Mouse (Mus musculus) left cerebral cortex, postnatal 36 days (tissue): ENCODE data around the gene Klf16. TPM values are rescaled to one million over a fixed set of nuclear protein-coding genes. Genes with fewer than 3 reads are reported as not detected.

Experiments
- DNase-seq, 2 experiments: peaks; one replicate each; pipeline ENCODE4 v3.0.0; 2021 to 2022; ENCODE audit warnings: low spot score in 2 of 2, mixed read lengths in 1 of 2
- intact Hi-C: fragments of 180-260 bp; cut with DNase I; formaldehyde crosslinking; loops from one replicate; pipeline ENCODE4 v1.15.1; 2025
- total RNA-seq, 2 experiments: library from RNA; stranded (reverse); gene quantifications; 2 replicates each; pipeline ENCODE4 v1.2.3; 2021

The Klf16 gene
- total RNA-seq, 2 experiments from 2014 or later: 51.6 to 54.2 TPM

- intact Hi-C loops: no loop called here
- peak in 1 of 2 experiments; percentile 34 for DNase-seq
Measured at GRCm38 (mm10) chr10:80578911-80579310, 1.8 kb upstream of the Klf16 start.

- DNase-seq: peak; percentile 60 to 67
- intact Hi-C loops: no loop called here
Measured at GRCm38 (mm10) chr10:80578131-80578750, 1.1 kb upstream of the Klf16 start.

GRCm38 (mm10) chr10:80576351-80577194 lies 548 bp downstream of the Klf16 start:
- peak in 1 of 2 experiments; percentile 67 for DNase-seq
- intact Hi-C loops: loop anchor here (1.0 to 2.0 kb wide), 3 partner anchors 10 to 46 kb away; partner anchors contain the start of gene Csnk1g2

GRCm38 (mm10) chr10:80575925-80576324 lies 1.2 kb downstream of the Klf16 start:
- intact Hi-C loops: loop anchor here (2.0 kb wide), 1 partner anchor 47 kb away; the partner anchor contains the start of gene Csnk1g2
- DNase-seq: no peak

- no peak for DNase-seq
- intact Hi-C loops: no loop called here
Measured at GRCm38 (mm10) chr10:80574896-80575295, 2.2 kb downstream of the Klf16 start.

- intact Hi-C loops: no loop called here
- DNase-seq: peak; percentile 63 to 67
Measured at GRCm38 (mm10) chr10:80573944-80574343, 3.2 kb downstream of the Klf16 start.

GRCm38 (mm10) chr10:80572477-80572876 lies 4.6 kb downstream of the Klf16 start:
- intact Hi-C loops: no loop called here
- no peak for DNase-seq

- peak in 1 of 2 experiments; percentile 49 for DNase-seq
- intact Hi-C loops: no loop called here
Measured at GRCm38 (mm10) chr10:80570871-80571836, 6.0 kb downstream of the Klf16 start.

- DNase-seq: no peak
- intact Hi-C loops: no loop called here
Measured at GRCm38 (mm10) chr10:80570419-80570818, 6.7 kb downstream of the Klf16 start.

GRCm38 (mm10) chr10:80569664-80570066 lies 7.5 kb downstream of the Klf16 start:
- DNase-seq: no peak
- intact Hi-C loops: loop anchor here (5.0 kb wide), 1 partner anchor 118 kb away; no protein-coding TSS in a partner anchor

GRCm38 (mm10) chr10:80568876-80569275 lies 8.2 kb downstream of the Klf16 start:
- intact Hi-C loops: loop anchor here (5.0 kb wide), 1 partner anchor 118 kb away; no protein-coding TSS in a partner anchor
- no peak for DNase-seq

GRCm38 (mm10) chr10:80566375-80567092 lies 10.6 kb downstream of the Klf16 start:
- intact Hi-C loops: loop anchor here (1.0 to 5.0 kb wide), 2 partner anchors 11 to 121 kb away; partner anchors contain the start of gene Klf16
- DNase-seq: peak; percentile 85

GRCm38 (mm10) chr10:80561116-80561944 lies 15.8 kb downstream of the Klf16 start, which contains the start of gene Rexo1:
Gene Rexo1 (minus strand): TSS chr10:80561560.
- DNase-seq: peak; percentile 93 to 95
- intact Hi-C loops: loop anchor here (1.0 kb wide), 1 partner anchor 115 kb away; no protein-coding TSS in a partner anchor

GRCm38 (mm10) chr10:80560621-80561020 lies 16.5 kb downstream of the Klf16 start:
- no peak for DNase-seq
- intact Hi-C loops: loop anchor here (1.0 kb wide), 1 partner anchor 114 kb away; no protein-coding TSS in a partner anchor

- intact Hi-C loops: no loop called here
- DNase-seq: no peak
Measured at GRCm38 (mm10) chr10:80559431-80559830, 17.7 kb downstream of the Klf16 start.

GRCm38 (mm10) chr10:80557346-80557965 lies 19.7 kb downstream of the Klf16 start:
- intact Hi-C loops: no loop called here
- DNase-seq: peak; percentile 55 to 64

- intact Hi-C loops: no loop called here
- DNase-seq: no peak
Measured at GRCm38 (mm10) chr10:80553997-80554396, 23.1 kb downstream of the Klf16 start.
